Mouse (Mus musculus): ENCODE data around the gene Oser1.

Oser1 gene

DNA sequence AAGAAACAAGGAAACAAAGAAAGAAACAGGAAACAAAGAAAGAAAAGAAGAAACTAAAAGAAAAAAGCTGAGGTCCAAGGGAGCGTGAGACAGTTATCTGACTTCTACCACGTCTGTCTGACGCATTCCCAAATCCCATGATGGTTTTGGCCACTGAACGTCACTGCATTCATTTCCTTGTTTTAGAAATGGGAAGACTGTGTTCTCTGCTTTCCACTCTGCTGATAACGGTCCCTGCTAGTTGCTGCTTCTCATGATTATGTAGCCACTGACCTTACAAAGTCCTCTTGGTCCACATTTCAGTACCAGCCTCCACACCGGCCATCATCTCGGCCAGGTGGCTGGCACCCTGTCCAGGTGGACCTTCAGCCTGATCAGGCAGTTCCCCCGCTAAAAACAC lies 25.3 kb downstream of the Oser1 start:
- WGBS = 74% methylated on average over 8 of the region's 8 CpGs

DNA sequence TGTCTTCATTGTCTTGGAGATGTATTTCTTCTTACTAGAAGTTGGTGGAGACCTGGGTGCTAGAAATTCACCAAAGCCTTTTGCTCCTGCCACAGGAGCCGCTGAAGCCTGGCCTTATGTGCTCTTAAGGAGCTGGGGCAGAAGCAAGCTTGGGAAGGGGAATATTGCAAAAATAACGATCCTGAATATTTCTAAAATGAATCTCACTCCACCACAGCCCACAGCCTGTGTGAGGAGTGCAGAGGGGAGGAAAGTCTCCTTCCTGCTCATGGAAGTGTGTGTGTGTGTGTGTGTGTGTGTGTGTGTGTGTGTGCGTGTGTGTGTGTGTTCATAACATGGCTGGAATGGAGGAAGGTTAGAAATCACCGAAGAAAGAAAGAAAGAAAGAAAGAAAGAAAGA lies 25.7 kb downstream of the Oser1 start:
- 75% methylated on average over 4 of the region's 4 CpGs for WGBS

DNA sequence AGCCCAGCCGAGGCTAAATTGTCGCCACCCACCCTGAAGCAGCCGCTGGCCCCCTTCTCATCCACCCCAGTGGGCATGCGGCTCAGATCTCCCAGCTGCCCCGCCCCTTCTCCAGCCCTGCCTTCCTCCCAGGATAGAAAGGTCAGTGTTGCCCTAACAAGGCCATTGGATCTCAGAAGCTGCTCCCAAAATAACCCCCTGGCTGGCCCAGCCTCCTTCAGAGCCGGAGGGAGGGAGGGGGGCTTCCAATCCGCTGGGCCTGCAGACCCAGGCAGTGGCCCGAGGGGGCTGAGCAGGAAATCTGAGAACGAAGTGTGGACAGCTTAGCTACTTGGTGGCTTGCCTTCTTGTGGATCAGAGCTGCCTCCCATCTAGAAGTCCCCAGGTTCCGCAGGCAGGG lies 26.6 kb downstream of the Oser1 start, which contains the start of gene Jph2:
TSS of gene Jph2 (minus strand) at position 89 of the 400 bp plus-strand sequence.
- WGBS = 26% methylated on average over 10 of the region's 10 CpGs

DNA sequence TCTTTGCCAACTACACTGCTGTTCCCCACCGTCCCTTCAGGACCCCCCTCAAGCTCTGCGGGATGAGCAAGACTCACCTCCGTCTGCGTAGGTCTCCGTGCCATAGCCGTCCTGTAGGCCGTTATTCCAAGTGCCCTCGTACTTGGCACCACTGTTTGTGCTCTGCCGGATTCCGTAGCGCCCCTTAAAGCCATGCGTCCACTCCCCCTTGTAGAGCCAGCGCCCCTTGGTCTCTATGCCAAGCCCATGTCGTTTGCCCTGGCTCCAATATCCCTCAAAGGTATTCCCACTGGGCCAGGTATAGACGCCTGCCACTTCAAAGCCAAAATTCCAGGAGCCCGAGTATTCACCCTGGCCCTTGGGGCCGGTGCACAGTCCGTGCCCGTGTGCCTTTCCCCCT lies 27.4 kb downstream of the Oser1 start:
- WGBS = 89% methylated on average over 19 of the region's 19 CpGs

DNA sequence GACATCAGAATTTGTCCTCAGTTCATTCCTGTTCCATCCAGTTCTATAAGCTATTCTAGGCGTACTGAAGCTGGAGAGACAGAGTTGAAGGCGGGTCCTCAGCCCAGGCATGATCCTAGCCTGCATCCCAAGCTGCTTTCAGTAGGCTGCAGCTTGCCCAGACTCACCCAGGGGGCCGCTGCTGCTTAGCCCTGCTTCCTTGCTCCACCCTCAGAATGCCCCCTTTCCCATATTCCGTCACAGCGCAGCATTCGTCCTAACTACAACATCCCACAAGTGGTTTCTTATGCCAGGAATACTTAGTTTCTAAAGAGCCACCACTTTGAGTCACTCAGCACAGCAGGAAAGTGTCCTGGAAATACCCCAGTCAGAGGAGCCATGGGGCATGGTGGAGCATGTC lies 29.5 kb downstream of the Oser1 start:
- WGBS = 71% methylated on average over 6 of the region's 6 CpGs

DNA sequence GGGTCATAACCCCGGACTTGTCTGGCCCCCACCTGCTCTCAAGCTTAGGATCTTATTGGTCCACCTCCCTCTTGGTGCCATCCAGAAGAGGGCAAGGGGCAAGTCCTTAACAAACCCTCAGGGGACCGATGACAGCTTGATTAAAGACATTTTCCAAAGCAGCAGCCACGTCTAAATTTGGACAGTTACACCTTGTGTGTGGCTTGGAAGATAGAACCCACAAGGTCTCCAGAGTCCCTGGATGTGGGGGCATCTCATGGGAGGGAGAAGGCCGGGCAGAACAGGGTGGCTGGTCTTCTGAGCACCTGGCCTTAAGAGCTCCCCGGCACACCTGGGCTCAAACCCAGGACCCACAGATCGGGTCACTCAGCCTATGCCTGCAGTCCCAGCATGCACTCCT lies 30.5 kb downstream of the Oser1 start:
- WGBS = 77% methylated on average over 6 of the region's 6 CpGs

DNA sequence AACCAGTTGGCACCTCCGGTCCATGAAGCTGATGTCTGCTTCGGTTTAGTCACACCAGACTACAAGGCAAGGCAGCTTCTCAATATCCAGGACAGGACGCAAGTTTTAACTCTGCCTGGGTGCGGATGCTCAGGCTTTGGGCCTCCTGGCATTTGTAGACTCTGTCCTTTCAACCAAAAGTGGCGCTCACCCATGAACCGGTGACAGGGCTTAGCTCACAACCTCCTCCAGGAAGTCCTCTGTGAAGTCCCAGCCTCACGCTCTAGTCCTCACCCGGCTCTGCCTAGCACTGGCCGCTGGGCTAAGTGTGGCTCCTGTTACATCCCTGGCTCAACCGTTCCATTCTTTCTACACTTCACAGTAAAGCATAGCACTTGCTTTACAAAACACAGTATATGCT lies 31.3 kb downstream of the Oser1 start:
- WGBS = 92% methylated on average over 10 of the region's 10 CpGs

DNA sequence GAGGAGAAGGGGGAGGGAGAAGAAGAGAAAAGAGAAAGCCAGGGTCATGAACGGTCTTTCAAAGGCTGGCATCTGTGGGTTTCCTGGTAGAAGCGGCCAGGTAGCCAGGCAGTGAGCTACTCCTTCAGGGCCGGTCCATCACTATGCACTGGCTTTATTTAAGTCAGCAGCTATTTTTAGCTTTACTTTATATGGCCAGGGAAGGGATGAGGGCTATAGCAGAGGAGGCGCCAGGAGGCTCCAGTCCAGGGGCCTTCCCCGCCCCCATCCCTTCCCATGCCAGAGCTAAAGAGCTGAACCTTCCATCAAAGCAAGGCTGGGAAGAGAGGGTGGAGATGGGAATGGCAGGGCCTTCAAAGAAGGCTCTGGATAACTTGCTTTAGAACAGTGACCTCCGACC lies 32.1 kb downstream of the Oser1 start:
- WGBS = 71% methylated on average over 6 of the region's 6 CpGs

DNA sequence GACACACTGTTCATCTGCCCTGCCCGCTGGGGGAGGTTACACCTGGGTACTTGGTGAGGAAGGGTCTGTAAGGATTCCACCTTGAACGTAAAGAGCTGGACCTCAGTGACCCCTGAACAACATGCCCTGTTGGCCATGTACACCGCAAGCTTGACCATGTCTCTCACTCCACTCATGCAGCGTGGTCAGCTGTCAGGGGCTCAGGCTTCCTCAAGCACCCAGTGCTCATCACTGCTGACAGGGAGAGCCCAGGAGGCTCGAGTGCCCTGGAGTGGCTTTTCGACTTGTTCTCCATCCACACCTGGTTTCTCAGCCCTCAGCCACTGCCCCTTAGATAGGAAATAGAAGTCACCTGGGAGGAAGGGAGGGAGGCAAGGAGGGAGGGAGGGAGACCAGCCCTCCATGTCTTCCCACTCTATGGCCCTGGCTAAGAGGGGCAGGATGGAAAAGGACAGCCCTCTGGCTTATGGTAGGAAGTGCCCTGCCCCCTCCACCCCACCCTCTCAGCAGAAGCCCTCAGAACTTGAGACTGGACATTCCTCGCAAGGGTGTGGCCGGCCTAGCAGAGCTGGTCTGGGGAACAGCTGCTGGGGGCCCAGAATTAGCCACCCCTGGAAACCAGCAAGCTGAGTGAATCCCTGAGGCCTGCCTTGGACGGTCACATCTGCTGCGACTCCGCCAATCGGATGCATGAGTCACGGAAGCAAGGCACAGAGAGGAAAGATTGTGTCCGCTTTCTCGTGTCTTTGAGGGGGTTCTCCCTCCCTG lies 37.9 kb downstream of the Oser1 start:
- WGBS = 81% methylated on average over 15 of the region's 15 CpGs

DNA sequence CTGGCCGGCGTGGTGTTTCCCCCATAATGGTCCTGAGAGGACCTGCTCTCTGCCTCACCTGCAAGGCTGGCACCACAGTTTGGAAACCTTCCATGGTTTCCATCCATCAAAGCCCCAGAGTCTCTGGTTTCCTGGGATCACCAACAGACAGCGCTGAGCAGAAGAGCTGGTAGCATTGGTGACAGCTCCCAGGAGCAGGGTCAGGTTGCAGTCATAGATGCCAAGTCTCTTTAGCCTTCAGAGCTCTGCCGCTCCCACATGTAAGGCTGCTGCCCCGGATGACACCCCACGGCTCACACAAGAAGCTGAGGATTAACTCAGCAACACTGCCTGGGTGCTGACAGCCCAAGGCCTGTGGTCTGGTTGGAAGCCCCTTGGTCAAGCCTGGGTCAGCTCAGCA lies 39.4 kb downstream of the Oser1 start:
- WGBS = 97% methylated on average over 6 of the region's 6 CpGs

DNA sequence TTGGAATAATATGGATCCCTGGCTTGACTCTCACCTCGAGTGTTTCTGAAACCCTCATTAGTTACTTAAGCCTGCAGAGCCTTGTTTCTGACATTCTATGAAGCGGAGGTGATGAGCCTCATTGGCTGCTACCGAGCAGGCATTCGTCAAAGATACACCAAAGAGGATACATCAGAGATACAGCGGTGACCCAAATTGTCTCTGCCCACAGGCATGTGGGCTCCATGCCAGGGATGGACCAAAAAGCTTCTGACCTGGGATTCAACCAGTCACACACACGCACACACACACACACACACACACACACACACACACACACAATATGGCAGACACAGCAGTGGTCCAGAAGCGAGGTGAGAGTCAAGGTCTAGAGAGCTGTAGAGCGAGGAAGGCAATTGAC lies 43.3 kb downstream of the Oser1 start:
- 86% methylated on average over 8 of the region's 8 CpGs for WGBS

DNA sequence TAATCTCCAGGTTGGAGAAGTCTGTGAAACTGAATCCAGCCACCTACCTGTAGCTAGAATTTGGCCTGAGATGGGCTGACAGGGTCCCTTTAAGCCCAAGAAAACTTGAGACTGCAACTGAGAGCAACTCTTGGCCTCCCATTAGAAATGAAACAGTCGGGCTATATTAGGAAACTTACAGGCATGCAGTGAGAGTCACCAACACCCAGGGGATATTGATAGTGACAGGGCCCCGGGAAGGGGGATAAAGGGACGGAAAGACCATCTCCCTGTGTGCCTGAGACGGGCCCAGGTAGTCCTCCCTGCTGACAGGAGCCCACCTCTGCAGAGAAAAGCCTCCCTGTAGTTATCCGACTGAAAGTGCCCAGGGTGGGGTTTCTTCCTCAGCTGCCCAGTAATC lies 45.1 kb downstream of the Oser1 start:
- WGBS = 81% methylated on average over 5 of the region's 5 CpGs

DNA sequence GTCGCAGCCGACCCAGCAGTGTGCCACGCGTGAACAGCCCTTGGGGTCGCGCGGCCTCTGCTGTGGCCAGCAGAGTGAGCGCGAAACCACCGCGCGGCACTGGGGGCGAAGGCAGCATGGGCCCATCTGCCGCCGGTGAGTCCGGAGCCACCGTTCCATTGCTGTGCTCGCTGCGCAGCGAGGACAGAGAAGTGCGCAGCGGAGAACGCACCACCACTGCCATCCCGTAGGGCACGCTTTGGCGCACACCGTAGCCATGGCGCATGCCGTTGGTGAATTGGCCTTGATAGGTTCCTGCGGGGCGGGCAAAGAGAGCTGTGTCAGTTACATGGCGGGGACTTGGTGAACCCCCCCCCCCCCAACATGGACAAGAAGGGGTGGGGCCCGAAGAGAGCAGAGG lies 48.4 kb downstream of the Oser1 start:
- 39% methylated on average over 33 of the region's 33 CpGs for WGBS

DNA sequence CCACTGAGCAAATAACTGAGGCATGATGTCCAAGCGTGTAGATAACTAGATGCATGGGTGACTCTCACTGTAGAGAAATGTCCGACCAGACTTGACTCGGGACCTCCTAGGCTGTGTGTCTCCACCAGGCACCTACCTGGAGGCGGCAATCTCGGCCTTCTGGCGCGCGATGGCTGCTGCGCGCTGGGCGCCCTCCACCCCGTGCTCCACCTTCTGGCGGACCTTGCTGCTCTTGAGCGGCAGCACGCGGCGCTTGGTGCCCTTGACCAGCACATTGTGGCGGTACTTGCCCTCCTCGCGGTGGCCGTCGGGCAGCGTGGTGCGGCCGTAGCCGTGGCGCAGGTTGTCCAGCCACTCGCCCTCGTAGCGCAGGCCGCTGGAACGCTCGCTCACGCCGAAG lies 49.0 kb downstream of the Oser1 start:
- 41% methylated on average over 35 of the region's 35 CpGs for WGBS

DNA sequence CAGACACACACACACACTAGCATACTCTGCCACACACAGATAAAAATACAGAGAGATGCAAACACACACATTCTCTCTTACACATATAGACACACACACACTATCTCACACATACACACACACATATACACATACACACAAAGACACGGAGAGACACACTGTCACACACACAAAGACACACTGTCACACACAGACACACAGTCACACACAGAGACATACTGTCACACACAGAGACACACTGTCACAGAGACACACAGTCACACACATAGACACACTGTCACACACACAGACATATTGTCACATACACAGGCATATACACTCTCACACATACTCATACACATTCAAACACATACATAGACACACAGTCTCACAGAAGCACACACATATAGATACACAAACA lies 51.9 kb downstream of the Oser1 start:
- WGBS = 91% methylated on average over 1 of the region's 1 CpGs

DNA sequence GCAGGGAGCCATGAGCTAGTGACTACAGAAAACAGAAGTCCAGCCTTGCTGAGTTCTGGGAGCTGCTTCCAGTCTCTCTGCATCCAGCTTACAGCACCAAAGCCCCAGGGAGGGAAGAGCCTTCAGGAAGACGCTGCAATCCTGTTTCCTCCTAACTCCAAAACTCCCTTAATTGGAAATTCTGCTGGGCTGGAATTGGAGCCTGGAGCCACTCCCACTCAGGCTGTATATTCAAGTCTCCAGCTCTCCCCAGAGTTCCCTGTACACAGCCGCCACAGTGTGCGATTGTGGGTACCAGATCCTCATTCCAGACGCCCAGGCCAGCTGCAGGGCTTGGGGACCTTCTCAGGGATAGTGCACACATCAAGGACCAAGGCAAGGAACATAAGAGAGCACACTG lies 54.3 kb downstream of the Oser1 start:
- WGBS = 35% methylated on average over 4 of the region's 4 CpGs

DNA sequence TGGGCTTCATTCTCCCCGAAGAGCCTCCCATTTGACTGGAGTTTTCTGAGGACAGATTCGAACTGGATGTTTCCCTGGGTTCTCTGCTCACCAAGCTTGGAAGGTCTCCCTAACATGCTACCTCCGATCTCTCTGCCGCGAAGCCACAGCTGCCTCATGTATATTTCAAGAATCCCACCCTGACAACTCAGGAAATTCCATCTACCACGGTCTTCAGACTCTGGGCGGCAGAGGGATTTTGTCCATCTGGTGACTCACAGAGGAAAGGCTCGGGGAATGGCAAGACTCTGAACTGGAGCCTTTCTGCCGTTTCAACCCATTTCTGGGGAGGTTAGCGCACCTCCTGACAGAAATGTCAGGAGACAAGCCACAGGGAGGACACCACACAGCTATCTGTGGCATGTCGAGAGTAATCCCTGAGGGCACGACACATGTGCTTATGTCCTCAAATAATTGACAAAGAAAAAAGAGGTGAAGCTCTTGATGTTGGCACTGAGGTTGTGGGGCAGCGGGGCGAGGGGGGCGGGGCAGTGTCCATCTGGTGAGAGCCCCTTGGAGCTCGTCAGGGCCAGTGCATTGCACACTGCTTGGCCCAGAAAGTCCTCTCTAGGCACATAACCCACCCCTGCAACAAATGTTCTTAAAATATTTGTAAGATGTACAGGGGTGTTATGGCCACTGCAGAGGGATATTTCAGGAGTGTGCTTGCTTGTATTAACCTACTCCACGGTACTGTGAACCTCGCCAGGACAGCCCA lies 59.5 kb downstream of the Oser1 start:
- 75% methylated on average over 18 of the region's 18 CpGs for WGBS

DNA sequence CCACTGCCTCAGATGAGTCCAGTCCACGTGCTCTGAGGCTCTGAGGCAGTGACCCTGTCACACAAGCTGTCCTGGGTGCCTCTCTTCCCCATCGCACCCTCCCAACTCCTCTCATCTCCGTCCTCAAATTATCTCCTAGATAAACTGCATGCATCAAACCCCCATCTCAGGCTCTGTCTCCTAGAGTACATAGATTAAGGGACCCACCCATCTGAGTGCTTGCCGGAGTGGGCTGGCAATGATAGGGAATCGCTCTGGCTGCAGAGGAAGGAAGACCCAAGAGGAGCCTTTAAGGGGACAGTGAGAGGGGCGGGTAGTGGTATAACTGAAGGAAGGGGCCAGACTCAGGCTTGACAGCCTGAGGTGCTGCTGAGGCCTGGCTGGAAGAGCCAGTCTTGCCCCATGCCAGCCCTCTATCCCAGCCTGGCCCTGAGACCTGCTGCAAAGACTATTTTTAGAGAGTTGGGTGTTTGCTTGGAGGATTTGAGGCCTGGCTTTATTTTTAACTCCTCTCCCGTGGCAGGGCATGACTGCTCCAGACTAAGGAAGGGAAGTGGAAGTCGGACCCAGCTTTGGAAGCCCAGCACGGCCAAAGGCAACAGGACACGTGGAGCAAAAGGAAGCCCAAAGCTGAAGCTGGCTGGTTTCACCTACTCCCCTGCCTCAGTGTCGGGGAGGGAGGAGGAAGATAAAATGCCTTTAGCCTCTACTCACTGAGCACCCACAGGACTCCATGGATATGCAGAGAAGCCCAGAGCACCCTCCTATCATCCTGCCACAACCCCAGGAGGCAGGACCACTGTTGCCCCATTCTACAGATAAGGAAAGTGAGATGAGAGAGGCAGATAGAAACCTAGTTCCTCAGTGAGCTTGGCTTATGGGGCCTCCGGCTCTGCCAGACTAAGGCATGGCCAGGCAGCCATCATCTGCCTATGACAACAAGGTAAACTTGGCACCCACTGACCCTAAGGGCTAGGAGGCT lies 61.3 kb downstream of the Oser1 start:
- WGBS = 74% methylated on average over 12 of the region's 12 CpGs

DNA sequence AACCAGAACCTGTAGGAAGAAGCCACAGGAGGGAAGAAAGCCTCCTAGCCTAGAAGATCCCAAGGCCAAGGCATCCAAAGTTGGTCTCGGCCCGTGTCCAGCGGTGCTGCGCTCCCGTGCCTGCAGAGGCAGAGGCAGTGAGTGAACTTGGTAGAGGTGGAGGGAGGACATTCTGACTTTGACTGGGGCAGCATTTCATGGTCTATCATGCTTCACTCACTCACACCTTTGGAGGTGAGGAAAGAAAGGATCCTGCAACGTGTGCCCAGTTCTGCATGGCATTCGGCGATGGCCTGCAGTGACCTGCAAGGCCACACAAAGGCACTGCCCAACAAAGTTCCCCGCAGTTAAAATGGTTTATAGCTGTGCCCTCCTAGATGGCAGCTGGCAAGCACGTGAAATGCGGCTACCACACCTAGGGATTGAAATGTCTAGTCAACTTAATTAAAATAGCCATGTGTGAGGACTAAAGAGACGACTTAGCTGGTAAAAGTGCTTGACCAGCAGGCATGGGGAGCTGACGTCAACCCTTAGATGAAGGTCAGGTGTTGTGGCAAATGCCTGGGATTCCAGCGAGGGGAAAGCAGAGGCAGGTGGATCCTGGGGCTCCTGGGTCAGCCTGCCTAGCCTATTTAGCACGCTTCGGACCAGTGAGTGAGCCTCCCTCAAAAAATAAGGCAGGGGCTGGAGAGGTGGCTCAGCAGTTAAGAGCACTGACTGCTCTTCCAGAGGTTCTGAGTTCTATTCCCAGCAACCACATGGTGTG lies 63.5 kb downstream of the Oser1 start:
- 90% methylated on average over 16 of the region's 16 CpGs for WGBS

DNA sequence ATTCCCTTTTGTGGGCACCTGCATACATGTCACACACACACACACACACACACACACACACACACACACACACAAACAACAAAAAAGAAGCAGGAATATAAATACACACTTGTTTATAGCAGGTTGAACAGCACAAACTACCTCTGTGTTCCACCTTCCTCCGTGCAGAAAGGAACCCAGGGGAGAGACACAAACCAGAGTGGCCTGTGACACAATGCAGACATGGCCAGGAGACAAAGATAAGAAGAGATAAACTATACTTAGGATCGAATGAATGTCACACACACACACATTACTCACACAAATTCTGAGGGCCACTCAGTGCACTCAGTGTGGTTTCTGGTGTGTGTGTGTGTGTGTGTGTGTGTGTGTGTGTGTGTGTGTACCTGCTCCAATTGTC lies 65.2 kb downstream of the Oser1 start:
- 83% methylated on average over 2 of the region's 2 CpGs for WGBS

DNA sequence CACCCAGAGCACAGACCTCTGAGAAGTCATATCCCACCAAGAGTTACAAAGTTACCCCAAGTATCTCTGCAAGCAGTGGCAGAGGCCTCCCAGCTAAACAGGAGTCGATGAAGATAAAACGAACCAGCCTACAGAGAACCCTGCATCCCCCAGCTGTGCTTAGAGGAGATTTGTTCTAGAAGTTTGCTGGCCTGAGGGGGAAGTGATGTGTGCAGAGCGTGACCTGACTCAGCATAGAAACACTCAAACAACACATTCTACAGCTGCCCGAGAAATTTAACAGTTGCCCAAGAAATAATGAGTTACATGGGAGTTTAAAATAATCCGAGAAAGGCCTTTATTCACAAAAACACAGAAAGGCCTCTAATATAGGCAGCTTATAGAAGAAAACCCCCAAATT lies 65.8 kb downstream of the Oser1 start:
- 83% methylated on average over 5 of the region's 5 CpGs for WGBS

Measured in cerebral cortex, adult 2 months (tissue).